Mouse (Mus musculus): Measurements from ENCODE around the gene Nle1.

Nle1 gene

DNA sequence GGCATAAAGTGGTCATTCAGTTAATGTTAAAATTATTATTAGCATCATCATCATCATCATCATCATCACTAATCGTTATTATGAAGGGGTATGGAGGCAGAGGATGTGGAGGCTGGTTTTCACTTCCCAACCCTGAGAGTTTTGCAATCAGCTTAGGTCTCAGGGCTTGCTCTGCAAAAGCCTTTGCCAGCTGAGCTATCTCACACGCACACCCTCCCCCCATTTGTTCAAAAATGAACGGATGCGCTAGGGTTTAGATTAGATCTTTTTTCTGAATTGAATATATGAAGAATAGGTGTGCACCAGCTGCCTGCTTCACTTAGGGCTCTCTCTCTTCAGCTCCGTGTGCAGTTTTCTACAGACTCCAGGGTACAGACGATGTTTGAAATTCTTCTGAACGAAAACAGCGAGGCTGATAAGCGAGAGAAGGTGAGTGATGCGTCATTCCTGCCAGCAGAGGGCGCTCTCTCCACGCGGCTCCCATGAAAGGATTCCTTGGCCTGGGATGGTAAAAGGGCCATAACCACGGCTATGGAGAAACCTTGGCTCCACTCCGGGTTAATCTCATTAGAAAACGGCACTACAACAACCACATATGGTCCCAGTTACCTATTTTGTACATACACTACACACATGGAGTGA lies 6.6 kb upstream of the Nle1 start:
- peak; percentile 88 for DNase-seq (ENCODE audit: low read depth, low spot score)

DNA sequence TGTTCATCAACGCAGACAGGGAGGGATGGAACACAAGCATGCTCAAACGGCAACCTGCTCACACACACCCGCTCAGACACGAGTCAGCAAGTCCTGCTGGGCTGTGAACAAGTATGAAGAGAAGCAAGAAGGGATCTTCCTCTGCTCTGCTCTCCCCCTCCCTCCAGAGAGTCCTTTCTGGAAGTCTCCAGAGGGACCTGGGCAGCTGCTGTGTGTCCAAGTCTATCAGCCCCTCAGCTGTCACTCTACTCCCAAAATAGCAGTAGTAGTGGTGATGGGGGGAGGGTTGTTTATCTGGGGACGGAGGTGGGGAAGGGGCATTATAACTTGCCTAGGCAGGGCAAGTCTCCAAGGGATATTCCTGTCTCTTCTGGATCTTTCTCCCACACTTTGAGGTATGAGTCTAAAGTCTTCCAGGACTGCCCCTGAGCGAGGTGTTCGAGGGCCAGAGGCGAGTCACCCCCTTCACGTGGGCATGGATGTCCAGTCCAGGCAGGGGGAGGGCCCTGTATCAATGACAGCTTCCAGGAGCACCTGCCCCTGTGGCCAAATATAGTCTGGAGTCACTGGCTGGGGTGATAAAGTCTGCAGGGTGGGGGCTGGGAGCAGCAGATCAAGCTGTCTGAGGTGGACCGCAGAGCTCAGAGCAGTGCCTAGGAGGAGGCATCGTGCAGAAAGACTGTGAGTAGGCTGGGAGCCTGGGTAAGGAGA lies 2.6 kb upstream of the Nle1 start:
- no peak for DNase-seq (ENCODE audit: low read depth, low spot score)

DNA sequence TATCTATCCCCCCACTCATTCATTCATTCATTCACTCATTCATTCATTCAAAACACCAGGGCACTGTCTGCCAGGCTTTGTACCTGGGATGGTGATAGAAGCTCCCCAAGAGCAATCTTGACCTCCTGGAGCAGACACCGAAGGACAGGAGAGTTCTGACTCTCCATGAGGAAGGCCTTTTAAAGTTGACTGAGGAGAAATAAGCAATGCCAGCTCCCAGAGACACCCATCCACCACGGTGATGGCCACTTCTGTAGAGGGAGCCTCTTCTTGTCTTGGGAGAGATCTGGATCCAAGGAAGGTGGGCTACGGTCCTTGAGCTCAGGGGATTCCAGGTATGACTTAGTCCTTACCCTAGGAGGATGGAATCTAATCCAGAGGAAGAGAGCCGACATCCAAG lies 2.0 kb upstream of the Nle1 start, which contains the start of gene Unc45b:
Gene Unc45b, plus strand, starts transcription at position 301 of the 400 bp plus-strand sequence.
- DNase-seq (ENCODE audit: low read depth, low spot score) = no peak

DNA sequence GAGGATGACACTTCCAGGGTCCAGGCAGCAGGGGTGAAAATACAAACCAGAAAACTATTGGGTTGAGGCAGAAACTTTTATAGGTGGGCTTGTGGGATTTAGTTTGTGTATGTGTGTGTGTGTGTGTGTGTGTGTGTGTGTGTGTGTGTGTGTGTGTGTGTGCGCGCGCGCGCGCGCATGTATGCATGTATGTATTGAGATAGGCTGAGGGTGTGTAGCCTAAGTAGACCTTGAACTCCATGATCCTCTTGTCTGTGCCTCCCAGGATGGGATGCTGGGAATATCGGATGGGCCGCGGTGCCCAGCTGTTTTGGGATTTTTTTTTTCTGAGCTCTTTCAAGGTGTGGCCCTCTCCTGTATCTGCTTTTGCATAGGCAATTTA lies 388 bp upstream of the Nle1 start:
- peak; percentile 35 for DNase-seq (ENCODE audit: low read depth, low spot score)

DNA sequence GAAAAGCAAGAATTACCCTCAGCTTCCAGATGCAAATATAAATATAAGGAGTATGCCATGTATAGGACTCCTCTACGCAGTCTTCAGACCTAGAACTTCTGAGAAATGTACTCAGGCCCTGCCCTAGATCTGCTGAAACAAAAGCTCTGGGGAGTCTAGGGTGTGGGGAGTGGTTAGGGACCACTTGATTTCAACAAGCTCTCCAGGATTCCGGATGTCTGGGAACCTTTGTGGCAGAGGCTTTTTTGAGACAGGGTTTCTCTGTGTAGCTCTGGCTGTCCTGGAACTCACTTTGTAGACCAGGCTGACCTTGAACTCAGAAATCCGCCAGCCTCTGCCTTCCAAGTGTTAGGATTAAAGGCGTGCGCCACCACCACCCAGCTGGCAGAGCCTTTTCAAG lies 2.4 kb downstream of the Nle1 start:
- DNase-seq (ENCODE audit: low read depth, low spot score) = peak; percentile 58

DNA sequence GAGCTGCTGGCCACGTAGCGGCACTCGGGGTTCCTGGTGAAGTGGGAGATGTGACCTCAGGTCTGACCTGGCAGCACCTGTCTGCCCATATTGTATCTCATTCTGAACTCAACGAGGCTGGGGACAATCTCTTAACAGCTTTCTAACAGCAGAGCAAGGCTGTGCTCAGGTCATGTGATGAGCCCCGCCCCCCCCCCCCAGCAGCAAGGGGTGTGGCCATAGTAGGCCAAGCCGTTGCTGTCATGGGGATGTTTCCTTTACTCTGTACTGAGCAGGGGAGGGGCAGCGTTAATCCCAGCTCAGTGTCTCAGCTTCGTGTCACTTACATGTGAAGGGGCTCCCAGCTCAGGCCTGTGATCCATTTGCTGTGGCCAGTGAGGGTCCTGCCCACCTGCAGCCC lies 3.3 kb downstream of the Nle1 start:
- peak; percentile 43 for DNase-seq (ENCODE audit: low read depth, low spot score)

DNA sequence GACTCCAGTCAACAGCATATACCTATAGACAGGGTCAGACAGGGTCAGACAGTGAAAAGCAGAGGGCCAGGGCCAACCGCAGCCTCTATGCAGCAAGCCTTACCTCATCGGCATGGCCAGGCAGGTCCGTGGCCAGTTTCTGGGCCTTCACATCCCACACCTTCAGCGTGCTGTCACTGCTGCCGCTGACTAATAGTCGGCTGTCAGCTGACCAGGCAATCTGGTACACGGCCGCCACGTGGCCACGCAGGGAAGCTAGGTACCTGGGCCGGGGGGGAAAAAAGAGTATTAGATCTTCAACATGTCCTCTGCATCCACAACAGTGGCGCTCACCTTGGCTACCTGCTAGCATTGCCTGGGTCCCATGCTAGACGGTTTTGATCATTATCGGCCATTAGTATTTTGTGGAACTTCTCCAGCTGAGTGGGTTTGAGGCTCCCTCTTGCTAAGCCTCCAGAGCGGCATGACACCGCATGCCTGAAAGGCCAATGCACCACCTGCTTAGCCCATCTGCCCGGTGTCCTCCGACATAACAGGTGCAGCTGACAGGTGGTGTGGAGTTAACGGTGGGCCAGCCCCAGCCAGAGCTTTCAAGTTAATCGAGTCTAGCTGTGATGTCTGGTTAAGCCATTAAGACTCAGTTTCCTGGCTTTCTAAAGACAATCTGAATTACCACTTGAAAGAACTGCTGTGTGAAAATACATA lies 6.5 kb downstream of the Nle1 start:
- DNase-seq (ENCODE audit: low read depth, low spot score) = no peak

DNA sequence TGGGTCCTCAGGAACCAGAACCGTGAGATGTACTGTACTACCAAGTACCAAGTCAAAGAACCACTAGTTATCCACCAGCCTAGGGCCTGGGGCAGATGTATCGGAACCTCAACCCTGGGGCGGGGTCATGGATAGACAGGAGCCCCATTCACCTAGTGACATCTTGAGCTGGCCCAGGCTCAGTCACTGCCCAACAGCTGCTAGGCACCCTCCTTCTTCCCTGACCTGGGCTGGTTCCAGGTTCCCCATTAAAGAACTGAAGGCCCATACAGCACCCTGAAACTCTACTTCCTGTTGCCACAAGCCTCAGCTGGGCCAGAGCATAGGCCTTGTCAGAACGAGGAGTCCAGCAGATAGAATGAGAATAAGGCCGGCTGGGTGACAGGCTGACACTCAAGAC lies 8.5 kb downstream of the Nle1 start:
- DNase-seq (ENCODE audit: low read depth, low spot score) = no peak

DNA sequence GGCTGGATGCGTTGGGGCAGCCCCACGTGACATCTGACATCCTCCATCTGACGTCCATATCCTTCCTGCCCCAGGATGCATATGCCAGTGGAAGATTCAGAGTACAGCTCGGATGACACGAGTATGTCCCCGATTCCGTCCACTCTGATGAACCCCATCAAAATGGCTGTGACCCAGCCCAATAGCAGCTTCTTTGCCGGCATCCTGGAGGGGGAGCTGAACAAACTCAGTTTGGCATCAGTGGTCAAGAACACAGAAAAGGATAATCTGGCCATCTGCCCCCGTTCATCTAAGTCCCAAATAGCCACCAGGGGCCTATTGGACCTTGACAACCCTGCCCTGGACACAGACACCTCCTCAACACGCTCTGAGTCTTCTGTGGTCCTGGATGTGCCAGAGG lies 10.7 kb downstream of the Nle1 start:
- no peak for DNase-seq (ENCODE audit: low read depth, low spot score)

DNA sequence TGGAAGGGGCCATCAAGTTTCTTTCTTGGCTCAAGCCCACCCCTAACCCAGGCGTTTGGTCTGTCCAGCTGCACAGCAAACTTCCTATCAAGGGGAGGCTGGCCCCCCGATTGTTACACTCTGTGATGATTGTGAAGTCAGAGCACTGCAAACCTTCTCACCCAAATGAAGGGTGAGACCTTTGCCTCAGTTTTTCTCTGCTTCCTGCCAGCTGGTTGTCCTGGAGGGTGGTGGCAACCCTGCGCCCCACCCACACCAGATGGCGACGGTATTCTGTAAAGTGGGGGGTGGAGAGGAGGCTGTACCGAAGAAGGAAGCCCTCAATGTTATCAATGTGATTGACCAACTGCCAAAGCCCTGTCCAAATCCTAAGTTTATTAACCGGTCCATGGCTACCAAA lies 16.3 kb downstream of the Nle1 start, which contains the start of gene Fndc8:
Gene Fndc8, plus strand, starts transcription at position 189 of the 400 bp plus-strand sequence.
- DNase-seq (ENCODE audit: low read depth, low spot score) = no peak

DNA sequence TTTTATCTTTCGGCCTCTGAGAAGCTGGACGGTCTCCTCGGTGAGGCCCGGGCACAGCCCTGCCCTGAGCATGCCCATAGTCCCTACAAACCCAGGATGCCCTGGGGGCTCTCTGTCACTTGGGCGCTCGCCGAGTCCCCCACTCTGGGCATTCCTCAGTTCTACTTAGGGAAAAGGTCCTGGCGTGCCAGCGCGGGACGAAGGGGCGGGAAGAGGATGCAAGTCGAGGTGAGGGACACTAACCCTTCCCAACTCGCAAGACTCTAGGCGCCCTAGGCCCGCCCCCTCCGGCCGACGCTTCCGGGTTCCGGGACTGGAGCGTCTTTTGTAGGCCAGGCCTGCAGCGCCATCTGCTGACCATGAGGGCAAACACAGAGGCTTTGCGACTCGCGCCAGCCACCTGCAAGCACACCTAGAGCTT lies 17.9 kb downstream of the Nle1 start, which contains the start of gene Rad51d:
Gene Rad51d, minus strand, starts transcription at position 273 of the 421 bp plus-strand sequence.
- DNase-seq (ENCODE audit: low read depth, low spot score) = peak; percentile 97

DNA sequence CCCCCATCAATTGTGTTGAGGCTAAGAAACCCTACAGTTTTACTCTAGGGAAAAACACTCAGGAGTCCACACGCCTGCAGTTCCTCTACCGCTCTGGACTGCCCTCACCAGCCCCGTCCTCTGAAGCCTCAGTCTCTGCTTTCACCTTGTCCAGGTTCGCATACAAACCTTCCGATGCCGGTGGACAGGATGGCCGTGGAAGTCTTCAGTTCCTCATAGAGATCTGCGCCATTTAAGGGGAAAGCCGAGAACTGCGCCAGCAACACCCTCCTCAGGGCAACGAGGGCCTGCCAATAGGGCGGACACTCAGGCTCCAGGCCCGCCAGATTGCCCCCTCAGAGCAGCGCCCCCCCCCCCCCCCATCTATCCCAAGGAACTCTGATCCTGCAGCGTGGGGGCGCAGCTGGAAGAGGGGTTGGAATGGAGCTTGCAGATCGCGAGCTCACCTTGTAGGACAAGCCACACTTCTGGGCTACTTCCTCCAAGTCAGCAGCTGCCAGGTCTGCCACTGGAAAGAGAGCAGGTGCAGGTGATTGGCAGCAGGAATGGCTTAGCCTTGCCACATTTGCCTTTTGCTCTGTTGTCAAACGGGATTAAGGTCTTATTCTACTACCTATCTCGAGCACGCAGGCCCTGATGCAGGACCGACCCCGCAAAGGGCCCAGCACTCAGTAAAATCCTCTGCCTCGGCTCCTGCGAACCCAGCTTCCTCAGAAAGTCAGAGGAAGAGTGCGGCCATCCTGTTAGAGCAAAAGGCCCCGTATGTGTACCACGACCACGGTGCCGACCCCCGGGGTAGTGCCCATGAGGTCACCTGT lies 18.5 kb downstream of the Nle1 start:
- peak; percentile 45 for DNase-seq (ENCODE audit: low read depth, low spot score)

DNA sequence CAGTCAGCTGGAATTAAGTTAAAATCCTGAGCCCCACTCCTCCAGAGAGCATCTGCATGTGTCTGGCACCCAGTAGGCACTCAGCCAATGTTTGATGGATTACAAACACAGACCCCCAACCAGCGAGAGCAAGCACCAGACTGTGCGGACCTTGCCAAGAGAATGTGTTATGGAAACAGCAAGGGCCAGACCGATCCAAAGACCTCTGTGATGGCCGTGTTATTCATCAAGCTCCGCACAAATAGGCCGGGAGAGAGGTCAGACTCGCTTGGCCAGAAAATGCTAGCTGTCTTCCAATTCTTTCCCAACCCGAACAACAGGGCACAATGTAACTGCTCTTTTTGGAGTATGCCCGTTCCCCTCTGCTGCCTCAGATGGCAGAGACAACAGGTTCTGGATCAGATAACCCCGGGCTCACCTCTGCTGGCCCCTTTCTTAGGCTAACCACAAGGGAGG lies 19.7 kb downstream of the Nle1 start:
- DNase-seq (ENCODE audit: low read depth, low spot score) = no peak

DNA sequence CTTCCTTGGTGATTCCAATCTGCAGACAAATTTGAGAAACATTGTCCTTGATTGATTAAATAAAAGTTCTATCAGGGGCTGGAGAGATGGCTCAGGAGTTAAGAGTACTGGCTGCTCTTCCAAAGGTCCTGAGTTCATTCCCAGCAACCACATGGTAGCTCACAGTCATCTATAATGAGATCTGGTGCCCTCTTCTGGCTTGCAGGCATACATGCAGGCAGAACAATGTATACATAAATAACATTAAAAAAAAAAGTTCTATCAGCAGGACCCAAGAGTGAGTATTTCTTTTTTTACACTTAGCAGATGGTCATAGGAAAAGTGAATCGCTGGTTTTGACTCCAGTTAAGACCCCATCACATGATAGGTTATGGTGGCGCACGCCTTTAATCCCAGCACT lies 21.7 kb downstream of the Nle1 start:
- peak; percentile 55 for DNase-seq (ENCODE audit: low read depth, low spot score)

DNA sequence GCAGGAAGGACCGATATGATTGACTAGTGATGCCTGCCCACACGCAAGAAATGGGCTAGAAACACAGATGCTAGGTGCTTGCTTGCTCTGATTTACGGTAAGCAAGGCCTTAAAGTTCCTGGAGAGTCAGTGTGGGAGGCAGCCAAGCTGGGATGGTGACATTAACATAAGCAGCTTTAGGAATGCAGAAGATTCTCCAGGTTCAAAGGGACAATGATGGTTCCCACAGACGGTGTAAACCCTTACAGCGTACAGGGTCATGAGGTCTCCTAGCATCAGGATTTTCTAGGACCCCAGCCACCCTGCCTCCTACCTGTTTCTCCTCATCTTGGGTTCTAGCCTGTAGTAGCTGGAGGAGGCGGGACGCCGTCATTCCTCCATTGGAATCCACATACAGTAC lies 25.0 kb downstream of the Nle1 start:
- peak; percentile 59 for DNase-seq (ENCODE audit: low read depth, low spot score)

DNA sequence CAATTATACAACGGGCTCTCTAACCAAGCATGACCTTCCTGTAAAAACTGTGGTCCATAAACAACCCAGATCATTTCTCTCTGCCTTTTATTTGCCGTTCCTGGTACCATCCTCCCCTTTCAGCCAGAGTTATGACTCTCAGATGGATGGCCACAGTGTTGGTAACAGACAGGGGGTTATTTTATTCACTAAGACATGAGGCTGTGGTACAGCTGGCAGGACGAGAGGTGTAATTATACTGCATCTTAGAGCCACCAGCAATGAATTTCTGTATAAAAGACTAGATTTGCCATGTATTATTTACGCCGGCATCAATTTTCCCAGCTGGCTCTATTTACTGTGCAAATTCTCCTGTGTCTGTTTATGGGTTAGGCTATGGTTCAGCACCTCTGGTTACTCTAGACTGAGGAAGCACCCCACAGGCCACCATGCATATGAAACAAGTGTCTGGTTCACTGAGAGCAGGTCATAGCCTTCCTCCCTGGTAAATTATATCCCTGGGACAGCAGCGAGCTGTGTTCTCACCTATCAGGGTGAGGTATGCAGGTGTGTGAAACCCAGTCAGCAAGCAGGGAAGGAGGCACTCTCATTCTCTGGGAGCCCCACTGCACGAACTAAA lies 30.4 kb downstream of the Nle1 start:
- no peak for DNase-seq (ENCODE audit: low read depth, low spot score)

DNA sequence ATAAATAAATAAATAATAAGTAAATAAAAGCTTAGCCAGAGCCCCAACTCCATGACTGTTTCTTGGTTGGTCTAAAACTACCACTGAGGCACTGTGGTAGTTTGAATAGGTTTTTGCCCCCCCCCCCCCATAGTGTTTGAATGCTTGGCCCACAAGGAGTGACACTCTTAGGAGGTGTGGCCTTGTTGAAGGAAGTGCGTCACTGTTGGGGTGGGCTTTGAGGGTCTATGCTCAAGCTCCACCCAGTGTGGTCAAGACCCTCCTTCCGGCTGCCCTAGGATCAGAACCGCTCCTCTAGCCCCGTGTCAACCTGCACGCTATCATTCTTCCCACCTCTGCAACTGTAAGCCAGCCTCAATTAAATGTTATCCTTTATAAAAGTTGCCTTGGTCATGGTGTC lies 32.6 kb downstream of the Nle1 start:
- peak; percentile 43 for DNase-seq (ENCODE audit: low read depth, low spot score)

DNA sequence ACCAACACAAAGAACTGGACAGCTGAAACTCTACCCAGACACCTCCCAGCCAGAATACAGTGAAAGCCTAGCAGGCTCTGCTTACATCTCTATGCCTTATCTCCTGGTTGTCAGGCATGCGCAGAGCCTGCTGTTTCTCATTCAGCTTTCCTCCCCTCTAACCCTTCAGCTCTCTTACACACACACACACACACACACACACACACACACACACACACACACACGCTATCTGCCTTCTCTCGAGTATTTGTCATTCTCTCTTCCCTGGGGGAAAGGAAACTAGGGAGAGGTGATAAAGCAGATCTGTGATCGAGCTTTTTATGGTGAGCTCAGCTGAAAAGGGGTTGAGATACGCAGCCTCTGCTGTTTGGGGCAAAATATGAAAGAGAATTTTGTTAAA lies 33.3 kb downstream of the Nle1 start:
- DNase-seq (ENCODE audit: low read depth, low spot score) = no peak

DNA sequence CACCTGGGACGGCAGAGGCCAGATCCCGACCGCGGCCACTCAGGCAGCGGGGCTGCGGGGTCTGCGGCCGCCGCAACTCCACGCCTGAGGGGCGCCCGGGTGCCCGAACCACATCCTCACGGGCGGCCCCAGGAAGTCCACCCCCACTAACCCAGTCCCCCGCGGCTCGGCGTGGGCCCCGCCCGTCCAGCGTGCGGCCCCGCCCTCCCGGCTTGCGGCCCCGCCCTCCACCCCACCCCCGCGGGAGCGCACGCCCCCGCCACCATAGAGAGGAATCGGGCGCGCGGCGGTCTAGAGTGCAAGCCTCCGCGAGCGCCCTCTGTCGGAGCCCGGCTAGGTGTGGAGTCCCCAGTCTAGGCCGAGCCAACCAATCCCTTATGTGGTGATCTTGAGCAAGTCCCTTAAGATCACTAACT lies 37.2 kb downstream of the Nle1 start, which contains the start of gene Rffl:
Gene Rffl, minus strand, starts transcription at position 180 of the 416 bp plus-strand sequence.
- DNase-seq (ENCODE audit: low read depth, low spot score) = peak; percentile 97

DNA sequence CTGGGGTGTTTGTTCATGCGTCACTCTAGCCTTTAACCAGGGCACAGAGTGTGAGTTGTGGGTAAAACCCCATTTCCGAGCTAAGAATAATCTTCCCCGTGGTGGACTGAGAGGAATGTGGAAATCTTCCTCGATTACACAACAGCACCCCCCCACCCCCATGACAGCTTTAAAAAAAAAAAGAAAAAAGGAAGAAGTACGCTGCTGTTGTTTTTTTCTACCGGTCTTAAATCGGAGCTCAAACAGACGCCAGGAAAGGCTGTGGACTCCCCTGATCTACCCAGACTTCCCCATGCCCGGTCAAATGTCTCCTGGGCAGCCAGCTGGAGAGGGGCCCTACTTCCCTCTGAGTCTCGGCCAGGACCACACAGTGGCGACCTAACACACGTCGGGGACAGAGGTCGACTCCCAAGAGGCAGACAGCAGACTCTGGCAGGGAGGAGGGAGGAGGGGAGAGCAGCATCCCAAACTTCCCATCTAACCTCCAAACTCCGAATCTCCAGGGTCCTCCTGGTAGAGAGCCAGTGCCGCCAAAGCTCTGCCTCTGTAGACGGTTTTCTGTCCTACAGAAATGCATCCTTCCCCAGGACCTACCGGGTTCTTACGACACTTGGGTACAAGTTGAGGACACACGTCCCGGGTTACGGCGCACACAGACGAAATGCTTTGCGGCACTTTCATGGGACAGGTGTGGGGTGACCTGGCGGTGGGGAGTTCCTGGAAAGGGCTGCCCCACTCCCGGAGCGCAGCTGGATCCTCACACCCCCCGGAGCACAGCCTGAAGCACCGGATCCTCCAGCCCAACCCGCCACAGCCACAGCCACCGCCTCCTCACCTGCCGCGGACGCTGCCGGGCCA lies 37.8 kb downstream of the Nle1 start:
- peak; percentile 88 for DNase-seq (ENCODE audit: low read depth, low spot score)
